Mouse (Mus musculus) limb, embryonic 10.5 days (tissue): ENCODE data around the gene Bcl2l11. TPM values are rescaled to one million over a fixed set of nuclear protein-coding genes. Genes with fewer than 3 reads are reported as not detected.

Source experiments
- DNase-seq: peaks from one replicate; pipeline ENCODE4 v3.0.0-alpha.2; 2017; ENCODE audit warnings: low spot score
- H3K27ac ChIP-seq: fragments of 300-500 bp; sonication (generic); 2 replicates; pipeline ENCODE4 v1.5.1; 2016; ENCODE audit warnings: mild to moderate bottlenecking
- H3K27me3 ChIP-seq: fragments of 300-500 bp; sonication (generic); 2 replicates; pipeline ENCODE4 v1.6.1; 2016; ENCODE audit warnings: low read depth, mild to moderate bottlenecking; ENCODE audit not compliant: poor library complexity, severe bottlenecking
- H3K36me3 ChIP-seq: fragments of 300-500 bp; sonication (generic); 2 replicates; pipeline ENCODE4 v1.6.1; 2016; ENCODE audit warnings: mild to moderate bottlenecking, moderate library complexity
- H3K4me1 ChIP-seq: fragments of 300-500 bp; sonication (generic); 2 replicates; pipeline ENCODE4 v1.6.1; 2016
- H3K4me3 ChIP-seq: fragments of 300-500 bp; sonication (generic); 2 replicates; pipeline ENCODE4 v1.5.1; 2016; ENCODE audit warnings: mild to moderate bottlenecking, moderate library complexity
- H3K9me3 ChIP-seq: fragments of 300-500 bp; sonication (generic); replicated peaks from 2 replicates; pipeline ENCODE4 v1.6.1; 2016; ENCODE audit warnings: mild to moderate bottlenecking
- WGBS: fragments of 180-500 bp; shearing (Covaris S2); methylation state at CpG from one replicate; pipeline ENCODE4 v1.1.7; 2016; 5-methylcytosine and 5-hydroxymethylcytosine counted together
- polyA plus RNA-seq: library from polyadenylated mRNA; unstranded; fragments of >200 nt; fragmentation: Nextera tagmentation; extraction: Ambion mirVana; gene quantifications from 2 replicates; pipeline ENCODE4 v1.2.1, GENCODE M21; 2016

Bcl2l11 gene
- polyA plus RNA-seq, 1 experiment from 2014 or later: 35.9 TPM

DNA sequence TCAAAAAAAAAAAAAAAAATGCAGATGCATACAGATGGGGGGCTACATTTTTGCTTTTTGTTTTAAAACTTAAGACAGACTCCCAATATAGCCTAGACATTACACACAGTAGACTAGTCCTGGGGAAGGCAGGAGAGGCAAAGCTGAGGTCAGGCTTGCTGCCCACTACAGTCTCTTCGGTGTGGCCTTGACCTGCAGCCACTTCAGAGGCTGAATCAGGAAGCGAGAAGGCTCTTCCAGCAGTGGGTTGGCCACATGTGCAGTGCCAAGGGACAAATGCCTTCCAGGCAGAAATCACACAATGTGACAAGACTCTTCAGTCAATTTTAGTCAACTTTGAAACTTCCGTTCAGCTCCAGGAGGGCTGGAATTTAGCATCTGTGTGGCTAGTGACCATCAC is 62.6 kb downstream of the Bcl2l11 start:
- Histone ChIP-seq H3K4me1 (peaks cover 15% of the 10 kb centered on the region), H3K27ac (no peak overlapping the region), H3K4me3 (no peak overlapping the region), H3K9me3 (no peaks in the 10 kb centered on the region), H3K36me3 (no peaks in the 10 kb centered on the region), H3K27me3 (no peaks in the 10 kb centered on the region)
- 85% methylated on average over 3 of the region's 3 CpGs for WGBS
- no peak for DNase-seq

GRCm38 (mm10) chr2:128189691-128190090 is 63.9 kb downstream of the Bcl2l11 start:
- H3K27me3 ChIP-seq: no peaks in the 10 kb centered on the region
- no peaks in the 10 kb centered on the region for H3K36me3 ChIP-seq
- peak; percentile 73 for DNase-seq
- no peaks in the 10 kb centered on the region for H3K9me3 ChIP-seq
- WGBS: 38% methylated on average over 10 of the region's 10 CpGs
- no peak overlapping the region for H3K4me3 ChIP-seq
- peaks cover 15% of the 10 kb centered on the region for H3K4me1 ChIP-seq
- H3K27ac ChIP-seq: peak overlapping the region; percentile 77

- Histone ChIP-seq H3K4me3 (no peak overlapping the region), H3K27me3 (no peaks in the 10 kb centered on the region), H3K4me1 (peaks cover 15% of the 10 kb centered on the region), H3K36me3 (no peaks in the 10 kb centered on the region), H3K27ac (peak overlapping the region; percentile 77), H3K9me3 (no peaks in the 10 kb centered on the region)
- 81% methylated on average over 5 of the region's 5 CpGs for WGBS
- no peak for DNase-seq
These were observed 64.4 kb downstream of the Bcl2l11 start for GRCm38 (mm10) chr2:128190196-128190595.

DNA sequence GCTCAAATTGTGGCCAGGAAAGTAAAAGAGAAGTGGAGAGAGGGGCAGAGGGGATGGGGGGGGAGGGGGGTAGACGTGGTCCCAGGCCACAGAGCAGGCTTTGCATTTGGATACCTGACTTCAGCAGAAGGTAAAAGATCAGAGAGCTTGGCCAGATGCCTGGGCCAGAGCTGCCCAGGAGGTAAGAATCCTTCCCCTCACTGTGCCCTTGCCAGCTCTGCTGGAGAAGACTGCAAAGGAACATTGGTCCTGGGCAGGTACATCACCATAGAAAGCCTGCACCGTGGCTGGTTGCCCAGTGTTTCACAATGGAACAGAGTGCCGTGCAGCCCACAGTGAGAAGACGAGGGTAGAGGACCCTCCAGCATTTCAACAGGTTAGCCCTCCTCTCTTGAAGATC is 67.6 kb downstream of the Bcl2l11 start:
- H3K27ac ChIP-seq: no peak overlapping the region
- peaks cover 15% of the 10 kb centered on the region for H3K4me1 ChIP-seq
- DNase-seq: no peak
- WGBS: 66% methylated on average over 4 of the region's 4 CpGs
- H3K4me3 ChIP-seq: no peak overlapping the region
- no peaks in the 10 kb centered on the region for H3K9me3 ChIP-seq
- H3K27me3 ChIP-seq: no peaks in the 10 kb centered on the region
- no peaks in the 10 kb centered on the region for H3K36me3 ChIP-seq

DNA sequence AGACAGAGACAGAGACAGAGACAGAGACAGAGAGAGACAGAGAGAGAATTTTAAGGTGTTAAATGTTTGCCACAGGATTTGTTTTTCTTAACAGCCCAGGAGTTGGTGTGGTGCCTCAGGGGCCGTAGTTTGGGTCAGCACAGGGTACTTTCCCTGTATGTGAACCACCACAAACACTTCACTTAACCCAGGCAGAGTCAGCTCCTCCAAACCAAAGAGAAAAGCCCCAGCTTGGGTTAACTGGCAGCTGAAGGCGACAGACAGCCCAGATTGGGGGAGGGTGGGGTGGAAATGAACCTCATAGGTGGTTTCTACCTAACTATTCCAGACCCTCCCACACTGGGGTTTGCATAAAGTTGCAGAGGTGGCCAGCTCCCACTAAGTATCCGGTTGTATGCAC is 71.5 kb downstream of the Bcl2l11 start:
- no peaks in the 10 kb centered on the region for H3K36me3 ChIP-seq
- no peak overlapping the region for H3K4me3 ChIP-seq
- no peak overlapping the region for H3K27ac ChIP-seq
- H3K9me3 ChIP-seq: no peaks in the 10 kb centered on the region
- no peak for DNase-seq
- 76% methylated on average over 3 of the region's 3 CpGs for WGBS
- H3K27me3 ChIP-seq: no peaks in the 10 kb centered on the region
- no peaks in the 10 kb centered on the region for H3K4me1 ChIP-seq

DNA sequence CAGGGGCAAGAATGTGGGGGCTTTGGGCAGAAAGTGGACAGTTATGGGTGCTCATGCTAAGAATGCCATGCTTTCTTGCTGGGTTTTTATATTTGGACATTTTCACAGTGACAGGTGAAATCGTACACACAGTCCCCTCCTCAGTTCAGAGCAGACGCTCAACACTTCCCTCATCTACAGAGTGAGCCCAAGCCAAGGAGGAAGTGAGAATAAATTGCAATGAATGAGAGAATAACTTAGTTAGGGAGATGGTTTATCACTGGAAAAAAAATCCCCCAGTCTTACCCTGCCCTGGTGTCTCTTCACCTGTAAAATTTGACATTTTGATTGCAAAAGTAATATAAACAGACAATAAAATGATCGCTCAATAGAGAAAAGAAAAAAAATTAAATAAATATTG is 77.3 kb downstream of the Bcl2l11 start:
- Histone ChIP-seq H3K27me3 (no peaks in the 10 kb centered on the region), H3K4me1 (no peaks in the 10 kb centered on the region), H3K27ac (no peak overlapping the region), H3K9me3 (no peaks in the 10 kb centered on the region), H3K4me3 (no peak overlapping the region), H3K36me3 (no peaks in the 10 kb centered on the region)
- DNase-seq: no peak
- 86% methylated on average over 3 of the region's 3 CpGs for WGBS

GRCm38 (mm10) chr2:128203749-128204405 is 78.0 kb downstream of the Bcl2l11 start:
- H3K27ac ChIP-seq: no peak overlapping the region
- 86% methylated on average over 6 of the region's 6 CpGs for WGBS
- no peak overlapping the region for H3K4me3 ChIP-seq
- H3K4me1 ChIP-seq: no peaks in the 10 kb centered on the region
- no peaks in the 10 kb centered on the region for H3K27me3 ChIP-seq
- no peak for DNase-seq
- no peaks in the 10 kb centered on the region for H3K9me3 ChIP-seq
- no peaks in the 10 kb centered on the region for H3K36me3 ChIP-seq

DNA sequence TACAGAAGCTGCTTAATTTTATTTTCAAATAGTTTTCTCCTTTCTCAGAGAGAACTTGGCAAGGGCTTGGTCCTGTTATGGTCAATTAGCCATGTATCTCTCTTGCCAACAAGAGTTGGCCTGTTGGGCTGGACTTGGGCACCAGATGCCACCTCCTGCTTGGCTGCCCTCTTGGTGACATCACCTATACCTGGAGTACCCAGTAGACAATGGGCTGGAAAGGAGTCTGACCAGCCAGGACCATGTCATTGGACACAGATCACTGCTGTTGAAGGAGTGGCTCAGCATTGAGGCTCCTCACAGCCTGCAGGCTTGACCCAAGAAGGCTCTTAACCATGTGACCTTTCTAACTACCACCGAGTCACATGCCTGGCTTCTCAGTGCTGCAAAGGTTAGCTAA is 82.7 kb downstream of the Bcl2l11 start:
- H3K27me3 ChIP-seq: 0 out of 2 replicates have a peak, but pooled peaks cover 5% of the 10 kb centered on the region
- no peak overlapping the region for H3K4me3 ChIP-seq
- 92% methylated on average over 1 of the region's 1 CpGs for WGBS
- no peak overlapping the region for H3K27ac ChIP-seq
- DNase-seq: no peak
- peaks cover 21% of the 10 kb centered on the region for H3K4me1 ChIP-seq
- no peaks in the 10 kb centered on the region for H3K36me3 ChIP-seq
- no peaks in the 10 kb centered on the region for H3K9me3 ChIP-seq

DNA sequence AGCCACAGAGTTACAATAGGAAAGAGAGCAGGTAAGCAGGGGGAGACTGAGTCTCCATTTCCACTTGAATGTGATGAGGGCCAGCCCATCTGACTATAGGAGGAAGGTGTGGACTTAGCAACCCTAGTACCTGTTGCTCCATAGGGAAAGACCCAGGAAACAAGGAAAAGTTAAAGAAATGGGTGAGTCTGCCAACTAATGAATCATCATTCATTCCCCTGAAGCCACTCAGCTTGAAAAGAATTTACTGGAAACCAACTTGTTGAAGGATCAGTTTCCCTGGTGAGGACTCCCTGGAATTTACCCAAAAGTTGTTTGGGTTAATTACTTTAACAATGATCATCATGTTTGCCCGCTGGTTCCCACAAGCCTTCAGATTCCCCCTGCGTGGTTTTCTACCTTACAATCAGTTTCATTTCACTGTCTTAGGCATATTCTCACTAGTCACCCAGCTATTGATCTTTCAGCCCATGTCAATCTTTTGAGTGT is 84.0 kb downstream of the Bcl2l11 start:
- Histone ChIP-seq H3K4me3 (no peak overlapping the region), H3K4me1 (peaks cover 21% of the 10 kb centered on the region), H3K27ac (no peak overlapping the region), H3K9me3 (no peaks in the 10 kb centered on the region), H3K36me3 (no peaks in the 10 kb centered on the region), H3K27me3 (0 out of 2 replicates have a peak, but pooled peaks cover 5% of the 10 kb centered on the region)
- DNase-seq: no peak
- 88% methylated on average over 2 of the region's 2 CpGs for WGBS

DNA sequence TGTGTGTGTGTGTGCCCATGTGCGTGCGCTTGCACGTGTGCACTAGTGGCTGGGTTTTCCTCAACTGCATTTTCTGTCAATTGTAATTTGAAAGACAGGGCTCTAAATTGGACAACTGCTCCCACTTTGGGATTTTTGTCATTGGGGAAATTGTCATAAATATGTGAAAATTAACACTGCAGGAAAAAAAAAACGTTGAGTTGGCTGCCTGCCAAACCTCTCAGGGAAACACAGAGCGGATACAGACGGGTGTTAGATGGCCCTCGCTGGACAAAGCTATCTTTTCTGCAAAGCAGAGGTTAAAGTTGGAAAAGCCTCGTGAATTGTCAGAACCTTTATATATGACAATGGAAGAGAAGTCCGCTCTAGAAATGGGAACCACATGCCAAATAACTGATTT is 84.5 kb downstream of the Bcl2l11 start:
- no peak overlapping the region for H3K4me3 ChIP-seq
- H3K9me3 ChIP-seq: no peaks in the 10 kb centered on the region
- 62% methylated on average over 9 of the region's 9 CpGs for WGBS
- no peaks in the 10 kb centered on the region for H3K36me3 ChIP-seq
- H3K4me1 ChIP-seq: peaks cover 21% of the 10 kb centered on the region
- H3K27me3 ChIP-seq: 0 out of 2 replicates have a peak, but pooled peaks cover 5% of the 10 kb centered on the region
- no peak overlapping the region for H3K27ac ChIP-seq
- DNase-seq: no peak

- no peaks in the 10 kb centered on the region for H3K36me3 ChIP-seq
- peaks cover 21% of the 10 kb centered on the region for H3K4me1 ChIP-seq
- peak; percentile 45 for DNase-seq
- WGBS: 12% methylated on average over 19 of the region's 19 CpGs
- H3K9me3 ChIP-seq: no peaks in the 10 kb centered on the region
- H3K27ac ChIP-seq: peak overlapping the region; percentile 66
- H3K4me3 ChIP-seq: peak overlapping the region; percentile 30
- 0 out of 2 replicates have a peak, but pooled peaks cover 5% of the 10 kb centered on the region for H3K27me3 ChIP-seq
These were observed 85.4 kb downstream of the Bcl2l11 start for GRCm38 (mm10) chr2:128211022-128211880.

- DNase-seq: no peak
- peak overlapping the region; percentile 66; the same call in 1 of the 2 replicates for H3K27ac ChIP-seq
- WGBS: 26% methylated on average over 8 of the region's 8 CpGs
- H3K36me3 ChIP-seq: no peaks in the 10 kb centered on the region
- 0 out of 2 replicates have a peak, but pooled peaks cover 5% of the 10 kb centered on the region for H3K27me3 ChIP-seq
- H3K4me3 ChIP-seq: peak overlapping the region; percentile 30
- H3K9me3 ChIP-seq: no peaks in the 10 kb centered on the region
- H3K4me1 ChIP-seq: peaks cover 21% of the 10 kb centered on the region
These were observed 86.0 kb downstream of the Bcl2l11 start for GRCm38 (mm10) chr2:128211881-128212209.
